Mouse (Mus musculus): ENCODE measurements around the gene Slc1a7. TPM values are rescaled to one million over a fixed set of nuclear protein-coding genes. Genes with fewer than 3 reads are reported as not detected.

The Slc1a7 gene
- polyA plus RNA-seq, 1 experiment from 2014 or later, result not detected

DNA sequence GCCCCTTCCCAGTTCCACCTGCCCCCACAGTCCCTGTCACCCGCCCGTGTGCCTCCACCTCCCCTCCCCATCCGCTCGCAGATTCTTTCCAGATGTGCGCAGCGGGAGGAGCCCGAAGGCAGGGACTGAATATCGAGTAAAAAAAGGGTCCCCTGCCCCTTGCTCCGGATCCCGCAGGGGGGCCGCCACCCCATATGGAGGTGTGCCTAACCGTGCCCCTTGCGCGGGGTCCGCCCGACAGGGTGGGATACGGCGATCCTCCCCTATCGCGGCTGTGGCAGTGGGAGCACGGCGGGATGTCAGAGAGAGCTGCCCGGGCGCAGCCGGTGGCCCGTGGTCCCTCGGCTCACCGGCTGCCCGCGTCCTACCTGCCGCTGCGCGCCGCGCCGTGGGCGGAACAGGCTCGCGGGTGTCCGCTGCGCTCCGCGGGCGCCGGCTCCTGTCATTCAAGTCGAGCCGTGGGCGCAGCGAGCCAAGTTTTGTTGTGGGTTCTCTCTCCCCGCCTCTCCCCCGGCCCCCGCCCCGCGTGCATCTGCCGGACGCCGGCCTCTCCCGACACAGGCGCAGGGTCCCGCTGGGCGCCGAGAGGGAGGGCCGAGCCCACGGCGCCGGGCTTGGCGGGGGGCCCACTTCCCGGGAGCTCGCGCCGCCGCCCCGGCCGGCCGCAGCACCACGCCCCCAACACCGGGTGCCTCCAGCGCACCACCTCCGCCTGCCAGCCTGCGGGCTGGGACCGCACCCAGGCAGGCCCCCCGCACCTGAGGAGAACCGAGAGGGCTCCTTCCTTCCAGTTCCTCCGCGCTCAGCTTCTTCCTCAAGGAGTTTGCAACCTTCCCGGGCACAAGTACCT lies 63.6 kb downstream of the Slc1a7 start:
- Histone ChIP-seq H3K4me2 (replicated peaks; ENCODE audit: low read depth, low read length) (peak overlapping the region; percentile 100), H3K36me3 (ENCODE audit: control insufficient read depth, insufficient read depth, low read length) (no peaks in the 10 kb centered on the region), H3K9ac (replicated peaks; ENCODE audit: low read depth, low read length) (peak overlapping the region; percentile 10; the same call in 1 of the 2 replicates), H3K4me3 (ENCODE audit: low read depth, low read length) (peak overlapping the region; percentile 54), H3K4me1 (ENCODE audit: control insufficient read depth, insufficient read depth, low read length) (0 out of 2 replicates have a peak, but pooled peaks cover 6% of the 10 kb centered on the region), H3K9me3 (ENCODE audit: control insufficient read depth, low read depth, low read length) (no peaks in the 10 kb centered on the region), H3K27ac (ENCODE audit: low read length) (no peak overlapping the region), H3K27me3 (ENCODE audit: control insufficient read depth, insufficient read depth, low read length) (peaks cover 15% of the 10 kb centered on the region; the same call in 1 of the 2 replicates)
- WGBS, result 1% methylated on average over 83 of the region's 86 CpGs
- peak; percentile 30; the same call in 1 of the 2 replicates for ATAC-seq (ENCODE audit: insufficient number of reproducible peaks, insufficient read depth, low FRiP score, low read depth)

DNA sequence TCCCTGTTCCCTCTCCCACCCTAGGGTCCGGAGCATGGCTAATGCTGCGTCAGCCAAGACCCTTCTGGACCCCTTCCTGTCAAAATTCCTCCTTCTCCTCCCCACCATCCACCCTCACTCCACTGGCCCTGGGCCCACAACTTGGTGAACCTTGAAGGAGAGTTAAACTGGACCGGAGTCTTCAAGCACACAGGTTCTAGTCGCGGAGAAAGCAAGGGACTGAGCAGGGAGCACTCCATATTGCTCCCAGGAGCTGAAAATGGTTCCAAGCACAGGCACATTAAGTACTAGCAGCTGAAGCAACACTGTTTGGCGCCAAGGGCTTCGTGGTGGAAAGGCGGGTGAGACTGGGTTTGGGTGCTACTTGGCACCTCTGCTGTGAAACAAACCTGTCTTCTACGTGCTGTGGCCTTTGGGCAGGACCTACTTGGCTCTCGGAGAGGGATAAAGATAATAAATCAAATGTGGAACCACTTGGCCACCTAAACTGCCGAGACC lies 64.3 kb downstream of the Slc1a7 start:
- H3K4me3 ChIP-seq (ENCODE audit: low read depth, low read length), result peak overlapping the region; percentile 54
- 0 out of 2 replicates have a peak, but pooled peaks cover 6% of the 10 kb centered on the region for H3K4me1 ChIP-seq (ENCODE audit: control insufficient read depth, insufficient read depth, low read length)
- 35% methylated on average over 11 of the region's 11 CpGs for WGBS
- ATAC-seq (ENCODE audit: insufficient number of reproducible peaks, insufficient read depth, low FRiP score, low read depth), result no peak
- H3K9me3 ChIP-seq (ENCODE audit: control insufficient read depth, low read depth, low read length), result no peaks in the 10 kb centered on the region
- peak overlapping the region; percentile 100 for H3K4me2 ChIP-seq (replicated peaks; ENCODE audit: low read depth, low read length)
- peaks cover 15% of the 10 kb centered on the region; the same call in 1 of the 2 replicates for H3K27me3 ChIP-seq (ENCODE audit: control insufficient read depth, insufficient read depth, low read length)
- H3K27ac ChIP-seq (ENCODE audit: low read length), result no peak overlapping the region
- no peaks in the 10 kb centered on the region for H3K36me3 ChIP-seq (ENCODE audit: control insufficient read depth, insufficient read depth, low read length)
- H3K9ac ChIP-seq (replicated peaks; ENCODE audit: low read depth, low read length), result no peak overlapping the region; the same call in 1 of the 2 replicates

DNA sequence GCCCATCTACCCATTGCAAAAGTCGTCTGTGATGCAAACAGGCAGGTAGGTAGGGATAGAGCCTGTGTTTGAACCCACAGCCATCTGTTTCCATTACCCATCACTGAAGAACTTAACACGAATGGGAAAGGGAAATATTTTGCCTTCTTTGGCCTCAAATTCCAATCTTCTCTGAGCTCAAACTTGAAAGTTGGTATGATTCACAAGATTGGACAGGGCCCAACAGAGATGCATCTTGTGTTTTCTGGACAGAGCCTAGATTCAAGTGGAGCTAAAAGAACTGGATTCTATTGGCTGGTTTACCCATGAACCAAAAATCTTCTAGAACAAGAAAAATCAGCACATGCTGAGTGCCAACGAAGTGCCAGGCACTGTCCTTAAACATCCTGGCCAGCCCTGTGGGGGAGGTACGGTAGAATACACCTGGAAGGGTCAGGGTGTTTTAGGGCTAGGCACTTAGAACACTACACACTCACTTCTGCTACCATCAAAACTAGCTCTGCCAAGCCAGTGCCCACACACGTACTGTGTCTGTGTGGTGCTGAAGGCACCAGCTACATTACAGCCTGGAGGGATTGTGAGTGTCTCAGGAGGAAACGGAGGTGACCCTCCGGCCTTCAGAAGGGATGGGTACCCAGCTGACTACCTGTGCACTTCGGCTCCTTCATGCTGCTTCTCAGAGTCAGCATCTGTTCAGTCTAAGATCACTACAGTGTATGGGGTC lies 65.1 kb downstream of the Slc1a7 start:
- Histone ChIP-seq H3K4me2 (replicated peaks; ENCODE audit: low read depth, low read length) (no peak overlapping the region), H3K36me3 (ENCODE audit: control insufficient read depth, insufficient read depth, low read length) (no peaks in the 10 kb centered on the region), H3K4me3 (ENCODE audit: low read depth, low read length) (no peak overlapping the region), H3K9me3 (ENCODE audit: control insufficient read depth, low read depth, low read length) (no peaks in the 10 kb centered on the region), H3K4me1 (ENCODE audit: control insufficient read depth, insufficient read depth, low read length) (0 out of 2 replicates have a peak, but pooled peaks cover 6% of the 10 kb centered on the region), H3K27ac (ENCODE audit: low read length) (no peak overlapping the region), H3K9ac (replicated peaks; ENCODE audit: low read depth, low read length) (no peak overlapping the region), H3K27me3 (ENCODE audit: control insufficient read depth, insufficient read depth, low read length) (peaks cover 15% of the 10 kb centered on the region; the same call in 1 of the 2 replicates)
- ATAC-seq (ENCODE audit: insufficient number of reproducible peaks, insufficient read depth, low FRiP score, low read depth), result no peak
- WGBS, result 76% methylated on average over 8 of the region's 8 CpGs

DNA sequence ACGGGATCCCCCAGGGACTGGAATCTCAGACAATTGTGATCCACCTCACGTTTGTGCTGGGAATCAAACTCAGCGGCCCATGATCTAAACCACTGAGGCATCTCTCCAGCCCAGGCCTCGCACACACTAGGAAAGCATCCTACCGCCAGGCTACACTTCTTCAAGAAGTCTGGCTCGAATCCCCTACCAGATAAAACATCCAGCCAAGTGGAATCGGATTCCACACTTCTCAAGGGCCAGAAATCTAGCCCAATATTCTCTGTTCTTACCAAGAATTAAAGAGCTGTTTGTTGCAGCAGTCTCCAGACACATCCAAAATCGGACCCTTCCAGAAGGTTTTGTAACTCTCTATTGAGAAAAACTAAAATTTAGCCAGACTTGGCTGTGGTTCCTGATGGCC lies 68.9 kb downstream of the Slc1a7 start:
- H3K4me2 ChIP-seq (replicated peaks; ENCODE audit: low read depth, low read length), result no peak overlapping the region
- no peaks in the 10 kb centered on the region for H3K9me3 ChIP-seq (ENCODE audit: control insufficient read depth, low read depth, low read length)
- H3K4me1 ChIP-seq (ENCODE audit: control insufficient read depth, insufficient read depth, low read length), result no peaks in the 10 kb centered on the region
- no peak overlapping the region for H3K27ac ChIP-seq (ENCODE audit: low read length)
- no peak overlapping the region for H3K4me3 ChIP-seq (ENCODE audit: low read depth, low read length)
- H3K9ac ChIP-seq (replicated peaks; ENCODE audit: low read depth, low read length), result no peak overlapping the region
- 0 out of 2 replicates have a peak, but pooled peaks cover 5% of the 10 kb centered on the region for H3K27me3 ChIP-seq (ENCODE audit: control insufficient read depth, insufficient read depth, low read length)
- no peak for ATAC-seq (ENCODE audit: insufficient number of reproducible peaks, insufficient read depth, low FRiP score, low read depth)
- WGBS, result 83% methylated on average over 8 of the region's 8 CpGs
- no peaks in the 10 kb centered on the region for H3K36me3 ChIP-seq (ENCODE audit: control insufficient read depth, insufficient read depth, low read length)

DNA sequence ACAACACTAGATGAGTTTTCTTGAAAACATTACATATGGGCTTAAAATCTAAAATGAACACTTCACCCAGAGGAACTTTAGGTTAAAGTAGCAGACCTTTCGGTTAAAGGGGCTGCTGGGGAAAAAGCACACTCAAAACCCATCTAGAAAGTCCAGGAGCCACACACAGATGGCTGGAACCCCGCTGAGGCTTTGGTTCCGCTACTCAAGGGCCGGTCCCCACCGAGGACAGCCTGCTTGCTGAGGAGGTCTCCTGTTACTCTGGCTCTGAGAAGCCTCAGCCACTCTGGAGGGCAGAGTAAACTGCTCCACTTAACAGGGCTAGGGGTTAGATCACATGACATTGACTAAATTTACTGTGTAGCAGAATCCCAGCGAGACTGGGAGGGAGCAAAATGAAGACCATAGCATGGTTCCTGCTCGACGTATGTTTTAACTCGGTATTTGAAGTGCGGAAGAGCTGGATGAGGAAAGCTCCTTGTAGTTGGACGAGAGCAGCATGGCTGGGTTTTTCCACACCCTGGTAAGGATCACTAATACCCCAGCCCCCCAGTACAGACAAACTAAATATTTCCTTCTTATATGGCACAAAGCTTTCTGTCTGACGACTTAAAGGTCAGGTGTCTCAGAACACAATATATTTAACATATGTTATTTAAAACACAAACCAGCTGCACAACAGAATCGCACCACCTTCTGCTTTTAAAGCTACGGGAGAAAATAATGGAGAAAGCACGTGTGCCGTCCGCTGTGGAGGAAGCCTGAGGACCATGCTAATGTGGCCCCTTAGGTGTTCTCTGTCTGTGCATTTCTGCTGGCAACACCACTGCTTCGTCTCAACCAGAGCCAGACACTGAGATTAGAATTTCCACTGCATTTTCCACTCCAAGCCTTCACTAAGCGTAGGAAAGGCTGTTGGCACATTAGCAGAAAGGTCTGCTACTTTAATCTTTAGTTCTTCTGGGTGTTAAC lies 77.3 kb downstream of the Slc1a7 start:
- Histone ChIP-seq H3K9me3 (ENCODE audit: control insufficient read depth, low read depth, low read length) (no peaks in the 10 kb centered on the region), H3K9ac (replicated peaks; ENCODE audit: low read depth, low read length) (no peak overlapping the region), H3K27ac (ENCODE audit: low read length) (no peak overlapping the region), H3K27me3 (ENCODE audit: control insufficient read depth, insufficient read depth, low read length) (no peaks in the 10 kb centered on the region), H3K4me3 (ENCODE audit: low read depth, low read length) (no peak overlapping the region), H3K36me3 (ENCODE audit: control insufficient read depth, insufficient read depth, low read length) (peaks cover 15% of the 10 kb centered on the region), H3K4me1 (ENCODE audit: control insufficient read depth, insufficient read depth, low read length) (no peaks in the 10 kb centered on the region), H3K4me2 (replicated peaks; ENCODE audit: low read depth, low read length) (no peak overlapping the region)
- WGBS, result 67% methylated on average over 19 of the region's 19 CpGs
- ATAC-seq (ENCODE audit: insufficient number of reproducible peaks, insufficient read depth, low FRiP score, low read depth), result no peak

DNA sequence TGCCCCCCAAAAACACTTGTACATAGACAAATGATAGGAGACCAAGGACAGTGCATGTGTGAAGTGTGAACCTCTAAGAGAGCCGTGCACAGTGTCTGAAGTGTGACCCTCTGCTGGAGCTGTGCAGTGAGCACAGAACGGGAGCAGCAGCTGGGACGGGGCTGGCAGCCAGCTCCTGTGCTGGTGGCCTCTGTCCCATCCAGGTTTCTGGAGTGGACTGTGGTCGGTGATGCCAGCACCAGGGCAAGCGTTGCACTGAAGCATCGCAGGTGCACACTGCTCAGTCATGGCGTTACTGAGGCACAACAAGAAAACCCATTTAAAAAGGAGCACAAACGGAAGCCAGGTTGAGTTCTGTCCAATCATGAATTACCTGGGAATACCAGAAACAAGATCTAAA lies 78.0 kb downstream of the Slc1a7 start:
- Histone ChIP-seq H3K4me3 (ENCODE audit: low read depth, low read length) (no peak overlapping the region), H3K4me1 (ENCODE audit: control insufficient read depth, insufficient read depth, low read length) (no peaks in the 10 kb centered on the region), H3K9ac (replicated peaks; ENCODE audit: low read depth, low read length) (no peak overlapping the region), H3K4me2 (replicated peaks; ENCODE audit: low read depth, low read length) (no peak overlapping the region), H3K27ac (ENCODE audit: low read length) (no peak overlapping the region), H3K9me3 (ENCODE audit: control insufficient read depth, low read depth, low read length) (no peaks in the 10 kb centered on the region), H3K27me3 (ENCODE audit: control insufficient read depth, insufficient read depth, low read length) (no peaks in the 10 kb centered on the region), H3K36me3 (ENCODE audit: control insufficient read depth, insufficient read depth, low read length) (peaks cover 15% of the 10 kb centered on the region)
- WGBS, result 87% methylated on average over 8 of the region's 8 CpGs
- no peak for ATAC-seq (ENCODE audit: insufficient number of reproducible peaks, insufficient read depth, low FRiP score, low read depth)

DNA sequence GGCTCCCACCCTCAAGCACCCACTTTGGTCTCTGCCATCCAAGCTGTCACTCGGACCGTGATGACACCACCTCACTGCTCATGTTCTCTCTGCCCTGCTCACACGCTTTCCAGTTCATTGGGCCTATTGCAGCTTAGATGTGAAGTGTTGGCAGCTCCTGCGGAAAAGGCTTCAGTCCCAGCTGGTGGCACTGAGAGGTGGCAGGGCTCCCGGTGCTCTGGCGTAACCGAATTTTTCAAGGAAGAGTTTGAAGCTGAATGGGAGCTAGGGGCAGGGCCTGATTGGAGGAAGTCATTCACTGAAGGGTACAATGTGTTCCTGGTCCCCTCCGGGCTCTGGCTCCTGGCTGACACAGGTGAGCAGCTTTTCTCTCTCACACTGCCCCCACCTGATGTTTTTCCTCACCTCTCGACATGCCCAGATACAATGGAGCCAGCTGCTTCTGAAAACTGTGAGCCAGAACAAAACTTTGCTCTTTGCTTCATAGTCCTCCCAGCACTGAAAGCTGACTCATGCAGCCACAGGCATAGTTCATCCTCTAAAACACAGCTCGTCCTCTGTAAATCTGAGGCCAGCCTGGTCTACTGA lies 83.6 kb downstream of the Slc1a7 start:
- H3K36me3 ChIP-seq (ENCODE audit: control insufficient read depth, insufficient read depth, low read length), result peaks cover 34% of the 10 kb centered on the region

More for the DNA sequence above, 83.6 kb downstream of the Slc1a7 start:
- WGBS, result 89% methylated on average over 10 of the region's 10 CpGs
- Histone ChIP-seq H3K4me3 (ENCODE audit: low read depth, low read length) (no peak overlapping the region), H3K9me3 (ENCODE audit: control insufficient read depth, low read depth, low read length) (no peaks in the 10 kb centered on the region), H3K27ac (ENCODE audit: low read length) (no peak overlapping the region), H3K9ac (replicated peaks; ENCODE audit: low read depth, low read length) (no peak overlapping the region), H3K4me1 (ENCODE audit: control insufficient read depth, insufficient read depth, low read length) (no peaks in the 10 kb centered on the region), H3K4me2 (replicated peaks; ENCODE audit: low read depth, low read length) (no peak overlapping the region), H3K27me3 (ENCODE audit: control insufficient read depth, insufficient read depth, low read length) (no peaks in the 10 kb centered on the region)
- no peak for ATAC-seq (ENCODE audit: insufficient number of reproducible peaks, insufficient read depth, low FRiP score, low read depth)

Data from stomach, embryonic 14.5 days (tissue).